Mouse (Mus musculus): ENCODE measurements around the gene Fbxl18. TPM values are rescaled to one million over a fixed set of nuclear protein-coding genes. Genes with fewer than 3 reads are reported as not detected.

The Fbxl18 gene
- polyA plus RNA-seq, 2 experiments, result 10.2 to 12.5 TPM

DNA sequence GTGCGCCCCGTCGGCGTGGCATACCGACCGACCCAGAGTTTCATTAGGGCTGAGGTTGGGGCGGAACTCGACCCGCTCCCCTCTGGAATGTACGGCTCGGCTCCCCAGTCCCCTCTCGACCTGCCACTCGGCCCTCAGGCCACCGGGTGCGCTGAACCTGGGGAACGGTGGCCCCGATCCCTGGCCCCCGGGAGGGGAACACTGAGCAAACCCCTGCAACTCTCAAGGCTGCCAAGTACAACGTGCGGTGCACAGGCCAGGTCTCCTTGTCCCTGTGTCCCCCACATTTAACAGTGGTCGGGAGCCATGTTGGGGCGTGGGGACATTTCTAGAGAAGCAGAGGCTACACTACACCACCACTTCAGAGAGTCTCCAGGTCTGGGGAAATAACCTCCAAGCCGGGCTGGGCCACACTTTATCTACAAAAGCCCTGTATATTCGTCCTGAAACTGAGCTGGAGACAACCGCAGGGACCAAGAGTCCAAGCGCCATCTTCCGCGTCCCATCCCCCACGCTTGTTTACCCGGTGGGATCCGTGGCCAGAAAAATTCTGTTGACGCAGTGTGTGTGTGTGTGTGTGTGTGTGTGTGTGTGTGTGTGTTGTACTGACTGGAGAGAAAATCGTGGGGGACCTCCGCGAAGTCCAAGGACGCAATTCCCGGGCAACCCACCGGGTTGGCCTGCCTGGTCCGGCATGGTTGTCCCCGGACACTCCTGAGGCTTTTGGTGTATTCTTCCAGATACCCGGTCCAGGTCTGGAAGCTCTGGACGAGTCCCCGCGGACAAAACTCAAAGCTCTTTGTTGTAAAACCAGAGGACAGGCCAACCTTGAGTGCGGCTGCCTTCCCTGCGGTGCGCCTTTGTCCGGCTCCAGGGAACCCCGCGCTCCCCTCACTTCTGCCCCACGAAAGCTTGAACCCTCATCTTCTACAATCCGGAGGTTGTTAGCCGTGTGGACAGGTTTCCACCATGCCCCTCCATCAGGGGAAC, 74.7 kb downstream of the Fbxl18 start:
- TF ChIP-seq POLR2A (IDR thresholded peaks at IDR 0.05; ENCODE audit: borderline replicate concordance, extremely low read depth, insufficient read depth, insufficient read length), result 0 out of 2 replicates have a peak, but pooled peaks have one; percentile 58
- Histone ChIP-seq H3K4me1 (ENCODE audit: control insufficient read depth, insufficient read depth, low read length) (peaks cover 23% of the 10 kb centered on the region), H3K4me3 (replicated peaks; ENCODE audit: low read length) (peak overlapping the region; percentile 98), H3K27me3 (ENCODE audit: control insufficient read depth, insufficient read depth, low read length) (no peaks in the 10 kb centered on the region), H3K9ac (ENCODE audit: low read depth, low read length, severe bottlenecking) (peak overlapping the region; percentile 98), H3K4me2 (replicated peaks; ENCODE audit: low read depth, low read length, severe bottlenecking) (peak overlapping the region; percentile 97), H3K27ac (replicated peaks; ENCODE audit: low read depth, low read length) (peak overlapping the region; percentile 100), H3K36me3 (ENCODE audit: control insufficient read depth, insufficient read depth, low read length) (no peaks in the 10 kb centered on the region), H3K9me3 (ENCODE audit: control insufficient read depth, low read length) (no peaks in the 10 kb centered on the region)
- ATAC-seq (ENCODE audit: low FRiP score, low read depth) (no peak), DNase-seq (ENCODE audit: low spot score) (peak; percentile 64)
- WGBS, result under 1% methylated on average over 52 of the region's 53 CpGs

DNA sequence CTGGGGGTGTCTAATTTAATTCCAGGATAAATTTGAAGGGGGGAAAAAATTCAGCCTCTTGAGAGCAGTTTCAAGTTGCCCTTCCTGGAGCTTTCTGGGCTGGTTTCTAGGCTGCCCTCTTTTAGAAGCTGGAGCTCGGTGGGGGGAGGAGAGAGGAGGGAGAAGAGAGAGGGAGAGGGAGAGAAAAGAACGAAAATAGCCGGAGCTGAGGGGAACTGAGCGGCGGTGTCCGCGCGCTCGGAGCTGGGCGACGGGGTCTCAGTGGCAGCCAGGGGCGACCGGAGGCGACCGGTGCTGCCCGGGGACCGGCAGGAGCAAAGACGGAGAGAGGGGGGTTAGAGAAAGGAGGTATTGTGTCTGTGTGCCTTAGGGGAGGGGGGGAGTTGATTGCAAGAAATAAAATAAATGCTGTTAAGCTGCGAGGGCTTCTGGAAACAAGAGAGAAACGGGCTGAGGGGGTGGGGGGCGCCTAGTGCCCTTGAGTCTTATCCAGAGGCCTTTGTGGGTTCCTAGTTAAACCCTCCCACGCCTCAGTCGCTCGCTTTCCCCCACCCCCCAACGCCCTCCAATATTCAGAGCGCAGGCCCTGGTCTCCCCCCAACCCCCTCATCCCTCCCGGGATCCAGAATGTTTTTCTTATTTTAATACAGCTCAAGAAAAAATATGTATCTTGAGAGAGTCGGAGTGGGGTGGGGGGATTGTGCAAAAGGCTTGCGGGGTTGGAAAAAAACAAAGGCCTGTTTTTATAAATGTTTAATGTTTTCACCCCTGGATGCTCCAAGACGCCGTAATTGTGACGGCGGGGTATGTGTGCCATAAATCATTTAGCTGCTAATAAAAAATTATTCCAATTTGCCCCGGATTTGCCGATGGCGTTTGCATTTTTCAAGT, 75.6 kb downstream of the Fbxl18 start:
- DNase-seq (ENCODE audit: low spot score), result peak; percentile 92
- no peaks in the 10 kb centered on the region for H3K27me3 ChIP-seq (ENCODE audit: control insufficient read depth, insufficient read depth, low read length)
- peak overlapping the region; percentile 98 for H3K9ac ChIP-seq (ENCODE audit: low read depth, low read length, severe bottlenecking)
- peak; percentile 28 for ATAC-seq (ENCODE audit: low FRiP score, low read depth)
- H3K27ac ChIP-seq (replicated peaks; ENCODE audit: low read depth, low read length), result peak overlapping the region; percentile 100
- peak; percentile 70; the same call in 1 of the 2 replicates for TF ChIP-seq POLR2A (IDR thresholded peaks at IDR 0.05; ENCODE audit: borderline replicate concordance, extremely low read depth, insufficient read depth, insufficient read length)
- no peaks in the 10 kb centered on the region for H3K9me3 ChIP-seq (ENCODE audit: control insufficient read depth, low read length)
- peak overlapping the region; percentile 98 for H3K4me3 ChIP-seq (replicated peaks; ENCODE audit: low read length)
- H3K36me3 ChIP-seq (ENCODE audit: control insufficient read depth, insufficient read depth, low read length), result peaks cover 7% of the 10 kb centered on the region
- under 1% methylated on average over 36 of the region's 36 CpGs for WGBS
- peaks cover 13% of the 10 kb centered on the region for H3K4me1 ChIP-seq (ENCODE audit: control insufficient read depth, insufficient read depth, low read length)
- H3K4me2 ChIP-seq (replicated peaks; ENCODE audit: low read depth, low read length, severe bottlenecking), result peak overlapping the region; percentile 97

DNA sequence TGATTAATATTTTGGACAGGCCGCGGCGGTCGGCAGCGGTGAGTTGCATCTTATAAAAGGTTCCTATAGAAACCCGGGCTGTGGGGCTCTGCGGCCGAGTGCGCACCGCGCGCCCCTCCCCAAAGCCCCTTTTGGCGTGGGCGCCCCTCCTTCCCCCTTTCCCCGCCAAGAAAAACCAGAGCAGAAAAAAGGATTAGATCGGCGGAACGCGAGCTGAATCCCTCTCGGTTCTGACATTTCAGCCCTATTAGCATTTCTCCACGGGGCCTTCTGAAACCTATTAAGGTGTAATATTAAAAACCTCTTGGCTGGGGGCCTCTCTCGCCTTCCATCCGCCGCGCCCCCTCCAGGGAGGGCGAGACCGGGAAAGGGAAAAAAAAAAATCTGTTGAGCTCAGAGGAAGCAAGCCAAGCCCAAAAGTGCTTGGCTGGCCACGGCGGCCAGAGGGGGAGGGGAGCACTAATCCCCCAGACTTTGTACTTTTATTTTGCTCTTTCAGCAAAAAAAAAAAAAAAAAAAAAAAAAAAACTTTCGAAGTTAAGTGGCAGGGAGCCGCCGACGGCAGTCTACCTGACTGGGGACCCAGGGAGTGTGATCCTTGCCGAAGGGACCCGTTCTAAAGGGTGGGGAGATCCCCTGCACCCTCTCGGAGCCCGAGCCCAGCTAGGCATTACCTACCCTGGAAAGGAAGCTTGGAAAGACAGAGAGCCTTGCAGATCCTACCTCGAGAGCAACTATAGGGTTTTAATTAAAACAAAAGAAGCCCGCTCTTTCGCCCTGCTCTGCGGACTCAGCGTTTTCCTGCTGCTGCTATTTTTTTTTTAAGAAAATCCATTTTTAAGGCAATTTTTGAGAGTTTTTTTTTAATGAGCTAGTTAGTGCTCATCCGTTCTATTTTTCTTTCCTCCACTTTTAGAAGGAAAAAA, 76.5 kb downstream of the Fbxl18 start:
- H3K9me3 ChIP-seq (ENCODE audit: control insufficient read depth, low read length), result no peaks in the 10 kb centered on the region

DNA sequence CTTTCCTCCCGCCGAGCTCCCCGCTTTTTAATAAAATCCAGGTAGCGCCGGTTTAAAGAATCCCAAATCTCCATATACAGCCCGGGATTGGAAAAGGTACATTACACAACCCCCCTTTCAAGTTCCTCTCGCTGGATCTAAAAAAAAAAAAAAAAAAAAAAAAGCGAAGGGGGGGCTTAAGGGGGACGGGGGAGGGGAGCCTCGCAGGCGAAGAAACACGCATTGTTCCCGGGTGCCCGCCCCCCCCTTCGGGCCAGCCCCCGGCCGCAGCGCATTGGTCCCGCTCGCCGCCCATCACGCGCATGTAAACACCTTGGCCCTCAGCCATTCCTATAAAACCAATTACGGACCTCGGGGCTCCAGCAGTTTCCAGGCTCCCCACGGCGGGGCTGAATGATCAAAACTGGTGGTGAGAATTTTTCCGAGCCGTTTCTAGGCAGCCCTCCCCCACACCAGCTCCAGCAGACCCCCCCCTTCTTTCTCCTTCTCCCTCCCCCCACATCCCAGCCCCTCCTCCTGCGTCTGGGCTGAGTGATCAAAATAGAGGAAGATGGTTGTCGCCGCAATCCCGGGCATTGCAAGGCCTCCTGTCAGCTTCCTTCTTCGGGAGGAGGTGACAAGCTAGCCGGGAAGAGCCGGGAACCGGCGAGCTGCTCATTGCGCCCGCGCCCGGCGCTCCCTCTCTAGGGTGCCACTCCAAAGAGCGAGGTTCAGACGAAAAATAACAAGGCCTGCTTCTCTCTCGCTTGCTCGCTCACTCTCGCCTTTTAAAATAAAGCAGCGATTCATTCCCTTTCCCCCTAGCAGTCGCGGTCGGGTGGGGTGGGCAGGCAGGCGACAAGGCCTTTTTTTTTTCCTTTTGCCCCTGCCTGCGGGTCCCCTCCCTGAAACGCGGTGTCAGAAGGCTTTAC, 77.4 kb downstream of the Fbxl18 start, which contains the start of gene Tnrc18:
TSS of gene Tnrc18 (minus strand) at position 139 of the 911 bp plus-strand sequence.
- peaks cover 6% of the 10 kb centered on the region for H3K4me1 ChIP-seq (ENCODE audit: control insufficient read depth, insufficient read depth, low read length)
- peak within 1 kb of the TSS; percentile 100 for H3K9ac ChIP-seq (ENCODE audit: low read depth, low read length, severe bottlenecking)
- peak within 1 kb of the TSS; percentile 98 for H3K4me3 ChIP-seq (replicated peaks; ENCODE audit: low read length)
- ATAC-seq (ENCODE audit: low FRiP score, low read depth), result peak; percentile 64
- no peaks in the 10 kb centered on the region for H3K9me3 ChIP-seq (ENCODE audit: control insufficient read depth, low read length)
- no peaks in the 10 kb centered on the region for H3K27me3 ChIP-seq (ENCODE audit: control insufficient read depth, insufficient read depth, low read length)
- under 1% methylated on average over 54 of the region's 56 CpGs for WGBS
- H3K27ac ChIP-seq (replicated peaks; ENCODE audit: low read depth, low read length), result peak within 1 kb of the TSS; percentile 100
- peaks cover 25% of the 10 kb centered on the region for H3K36me3 ChIP-seq (ENCODE audit: control insufficient read depth, insufficient read depth, low read length)
- DNase-seq (ENCODE audit: low spot score), result peak; percentile 100
- TF ChIP-seq POLR2A (IDR thresholded peaks at IDR 0.05; ENCODE audit: borderline replicate concordance, extremely low read depth, insufficient read depth, insufficient read length), result peak; percentile 68; the same call in 1 of the 2 replicates
- peak within 1 kb of the TSS; percentile 97 for H3K4me2 ChIP-seq (replicated peaks; ENCODE audit: low read depth, low read length, severe bottlenecking)

More for the DNA sequence above, 76.5 kb downstream of the Fbxl18 start:
- H3K9ac ChIP-seq (ENCODE audit: low read depth, low read length, severe bottlenecking), result peak overlapping the region; percentile 98
- H3K4me1 ChIP-seq (ENCODE audit: control insufficient read depth, insufficient read depth, low read length), result peaks cover 5% of the 10 kb centered on the region
- 0 out of 2 replicates have a peak, but pooled peaks have one; percentile 61 for TF ChIP-seq POLR2A (IDR thresholded peaks at IDR 0.05; ENCODE audit: borderline replicate concordance, extremely low read depth, insufficient read depth, insufficient read length)
- H3K4me3 ChIP-seq (replicated peaks; ENCODE audit: low read length), result peak overlapping the region; percentile 98
- peak; percentile 3 for ATAC-seq (ENCODE audit: low FRiP score, low read depth)
- peak; percentile 95 for DNase-seq (ENCODE audit: low spot score)
- no peaks in the 10 kb centered on the region for H3K27me3 ChIP-seq (ENCODE audit: control insufficient read depth, insufficient read depth, low read length)
- H3K4me2 ChIP-seq (replicated peaks; ENCODE audit: low read depth, low read length, severe bottlenecking), result peak overlapping the region; percentile 97
- under 1% methylated on average over 43 of the region's 43 CpGs for WGBS
- H3K36me3 ChIP-seq (ENCODE audit: control insufficient read depth, insufficient read depth, low read length), result peaks cover 16% of the 10 kb centered on the region
- peak overlapping the region; percentile 100 for H3K27ac ChIP-seq (replicated peaks; ENCODE audit: low read depth, low read length)

Other genes starting within 250 kb of the Fbxl18 start
- gene Slc29a4, start 202.9 kb downstream of the Fbxl18 start, polyA plus RNA-seq (2012; rRNA removed), result 8.0 and 11.6 TPM in 2 replicates
- 5.8 and 7.6 TPM in 2 replicates for gene Slc29a4, start 202.9 kb downstream of the Fbxl18 start, polyA plus RNA-seq (2014; fragmentation: Nextera tagmentation; extraction: Ambion mirVana)
- gene Tnrc18, start 77.8 kb downstream of the Fbxl18 start, polyA plus RNA-seq (2012; rRNA removed), result 61.1 and 85.3 TPM in 2 replicates
- gene Tnrc18, start 77.8 kb downstream of the Fbxl18 start, polyA plus RNA-seq (2014; fragmentation: Nextera tagmentation; extraction: Ambion mirVana), result 46.6 and 55.7 TPM in 2 replicates
- gene Actb, start 11.3 kb upstream of the Fbxl18 start, polyA plus RNA-seq (2012; rRNA removed), result 2,733 and 3,354 TPM in 2 replicates
- 14,101 and 14,367 TPM in 2 replicates for gene Actb, start 11.3 kb upstream of the Fbxl18 start, polyA plus RNA-seq (2014; fragmentation: Nextera tagmentation; extraction: Ambion mirVana)
- gene Fscn1, start 64.9 kb upstream of the Fbxl18 start, polyA plus RNA-seq (2012; rRNA removed), result 395 and 512 TPM in 2 replicates
- gene Fscn1, start 64.9 kb upstream of the Fbxl18 start, polyA plus RNA-seq (2014; fragmentation: Nextera tagmentation; extraction: Ambion mirVana), result 356 and 368 TPM in 2 replicates
- gene Rnf216, start 217.6 kb upstream of the Fbxl18 start, polyA plus RNA-seq (2012; rRNA removed), result 41.5 and 47.3 TPM in 2 replicates
- gene Rnf216, start 217.6 kb upstream of the Fbxl18 start, polyA plus RNA-seq (2014; fragmentation: Nextera tagmentation; extraction: Ambion mirVana), result 34.2 and 35.1 TPM in 2 replicates

All from limb, embryonic 14.5 days (tissue).